Mouse (Mus musculus) cerebellum, adult 2 months (tissue): ENCODE results near the gene Rnf185.

Experiments
- CTCF ChIP-seq: fragments of 200-500 bp; IDR thresholded peaks from 2 replicates; pipeline ENCODE4 v1.5.1; 2011; ENCODE audit warnings: low read depth, mild to moderate bottlenecking, control low read depth, low read length, moderate library complexity, borderline replicate concordance; ENCODE audit not compliant: insufficient read depth
- POLR2A ChIP-seq: fragments of 200-500 bp; IDR thresholded peaks from 2 replicates; pipeline ENCODE4 v1.6.1; 2011; ENCODE audit warnings: low read length, control low read depth, borderline replicate concordance; ENCODE audit not compliant: insufficient read depth

GRCm38 (mm10) chr11:3379427-3379826 is 72.7 kb downstream of the Rnf185 start:
- TF ChIP-seq CTCF (no peak), POLR2A (no peak)
